Mouse (Mus musculus) thymus, postnatal 10 days (tissue): ENCODE data around the gene Umps.

Experiments used
- DNase-seq, 2 experiments: peaks; one replicate each; pipeline ENCODE4 v3.0.0; 2021; ENCODE audit warnings: low spot score in 2 of 2

Umps gene

GRCm38 (mm10) chr16:33930785-33931184, 36.1 kb downstream of the Umps start:
- DNase-seq, result no peak

DNA sequence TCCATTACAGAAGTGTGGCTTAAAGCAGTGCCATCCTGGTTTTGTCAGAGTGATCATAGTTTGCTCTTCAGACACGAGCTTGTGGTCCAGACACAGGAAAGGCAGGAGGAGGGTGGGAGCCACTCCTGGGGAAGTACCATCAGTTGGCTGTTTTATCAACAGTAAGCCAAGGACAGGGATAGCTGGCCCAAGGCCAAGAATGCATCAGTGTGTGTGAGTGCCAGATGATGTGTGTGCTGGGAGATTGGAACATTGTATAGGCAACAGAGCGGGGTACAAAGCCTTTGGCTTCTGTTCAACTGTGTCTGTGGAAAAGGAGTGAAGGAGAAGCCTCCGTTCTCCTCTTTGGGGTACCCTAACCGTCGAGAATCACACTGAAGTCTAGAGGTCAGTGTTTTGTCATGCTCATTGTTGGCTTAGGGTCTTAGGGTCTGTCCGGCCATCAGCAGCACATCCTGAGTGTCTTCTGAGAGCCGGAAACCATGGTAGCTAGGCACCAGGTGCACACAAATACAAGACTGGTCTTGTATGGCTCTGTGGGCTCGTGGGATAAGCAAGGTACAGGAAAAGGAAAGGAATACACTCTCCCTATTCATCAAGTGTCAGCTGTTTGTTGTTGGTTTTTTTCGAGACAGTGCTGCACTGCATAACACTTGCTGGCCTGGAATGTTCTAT, 37.9 kb downstream of the Umps start:
- no peak for DNase-seq

- no peak for DNase-seq
These were observed 39.5 kb downstream of the Umps start for GRCm38 (mm10) chr16:33927263-33927824.

DNA sequence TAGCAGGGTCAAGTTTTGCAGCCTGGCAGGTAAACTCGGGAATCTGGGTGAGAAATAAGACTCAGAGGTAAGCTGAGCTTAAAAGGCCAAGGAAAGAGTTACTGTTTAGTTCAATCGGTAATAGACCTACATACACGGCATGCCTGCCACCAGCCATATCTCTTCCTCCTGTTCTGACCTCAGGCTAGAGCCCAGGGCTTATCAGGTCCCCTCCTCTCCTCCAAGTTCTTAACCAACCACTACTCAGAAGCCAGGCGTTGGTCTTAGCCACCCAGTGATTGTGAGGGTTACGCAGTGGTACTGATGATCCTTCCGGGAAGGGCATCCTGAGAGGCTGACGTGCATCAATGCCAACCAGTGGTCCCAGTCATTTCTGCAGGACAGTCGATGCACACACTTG, 43.1 kb downstream of the Umps start:
- no peak for DNase-seq

DNA sequence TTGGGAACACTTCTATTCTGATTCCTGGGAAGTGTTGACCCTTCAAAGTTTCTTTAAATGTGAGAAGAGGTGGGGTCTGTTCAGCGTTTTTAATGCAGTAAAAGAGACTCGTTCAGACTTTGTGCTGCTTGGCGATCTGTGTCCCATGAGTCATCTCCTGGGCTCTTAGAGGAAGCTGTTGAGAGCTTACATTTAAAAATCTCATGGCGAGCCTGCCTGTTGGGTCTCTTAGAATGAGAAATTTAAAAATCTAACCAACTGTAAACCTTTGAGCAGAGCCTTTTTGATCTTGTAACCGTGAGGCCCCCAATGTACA, 43.9 kb downstream of the Umps start:
- no peak for DNase-seq

DNA sequence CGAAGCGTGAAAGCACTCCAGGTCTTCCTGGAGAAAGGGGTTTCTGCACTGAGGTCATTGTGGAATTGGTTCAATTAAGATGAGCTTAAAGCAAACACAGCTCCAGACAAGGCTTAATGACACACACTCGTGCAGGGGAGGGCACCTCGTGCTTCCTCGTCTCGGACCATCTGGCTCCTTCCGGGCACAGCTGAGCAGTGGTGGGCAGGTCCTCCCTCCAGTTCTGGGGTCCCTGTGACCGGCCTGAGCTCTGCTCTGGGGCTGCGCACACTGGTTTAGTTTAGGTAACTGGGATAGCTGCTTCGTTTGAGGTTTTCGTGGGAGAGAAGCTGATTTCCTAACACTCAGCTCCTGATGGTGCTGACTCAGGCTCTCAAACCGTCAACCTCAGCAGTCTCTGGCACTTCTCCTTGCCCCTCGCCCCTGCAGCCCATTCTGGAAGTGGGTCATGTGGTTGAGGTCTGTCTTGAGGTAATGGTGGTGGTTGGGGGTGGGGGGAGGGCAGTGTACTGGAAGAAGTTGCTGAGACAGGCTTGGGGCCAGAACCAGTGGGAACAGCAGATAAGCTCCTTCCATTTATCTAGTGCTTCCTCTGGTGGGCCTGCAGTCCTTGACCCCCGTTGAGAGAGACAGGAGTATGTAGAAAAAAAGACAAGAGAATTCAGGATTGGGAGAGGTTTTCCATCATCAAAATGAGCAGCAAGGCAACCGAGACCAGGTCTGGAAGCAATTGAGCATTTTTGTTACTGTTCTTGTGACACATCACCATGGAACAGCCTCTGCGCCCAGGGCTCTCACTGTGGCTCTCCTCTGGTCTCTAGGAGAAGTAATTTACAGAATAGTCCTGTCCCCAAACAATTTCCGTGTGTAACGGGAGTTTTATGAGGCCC, 44.5 kb downstream of the Umps start:
- DNase-seq, result peak in 1 of 2 experiments; percentile 29

DNA sequence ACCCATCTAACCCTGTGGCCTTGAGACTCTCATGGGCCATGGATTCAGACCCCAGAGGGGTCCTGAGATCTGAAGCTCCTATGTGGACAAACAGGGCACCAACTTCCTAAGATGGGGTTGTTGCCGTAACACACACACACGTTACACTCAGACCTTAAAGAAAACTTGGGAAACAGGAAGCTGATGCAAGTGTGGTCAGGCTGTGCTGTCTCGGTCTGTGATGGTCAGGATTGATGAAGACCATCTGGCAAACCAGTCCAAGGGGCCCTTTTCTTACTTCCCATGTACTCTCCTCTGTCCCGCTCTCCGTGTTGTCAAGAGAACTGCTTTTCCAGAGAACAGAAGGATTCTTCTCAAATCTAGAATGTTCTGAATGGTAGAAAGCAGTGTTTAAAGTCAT, 45.3 kb downstream of the Umps start:
- no peak for DNase-seq

DNA sequence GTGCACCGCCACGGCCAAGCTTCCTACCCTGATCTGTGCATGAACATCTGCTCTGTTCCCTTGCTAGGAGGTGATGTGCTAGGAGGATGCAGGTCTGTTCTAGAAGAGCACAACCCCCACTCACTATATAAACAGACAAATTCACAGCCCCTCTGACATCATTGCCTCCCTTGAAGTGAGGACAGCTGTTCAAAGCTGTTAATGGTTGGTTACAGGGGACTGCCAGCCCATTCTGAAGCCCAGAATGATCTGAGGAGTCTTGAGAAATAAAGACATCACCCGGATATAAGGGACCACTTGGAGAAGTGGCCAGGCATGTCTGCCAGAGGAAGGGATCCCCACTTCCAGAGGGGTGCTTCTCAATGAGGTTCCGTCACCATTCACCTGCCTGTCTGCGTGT, 48.9 kb downstream of the Umps start:
- DNase-seq, result no peak

DNA sequence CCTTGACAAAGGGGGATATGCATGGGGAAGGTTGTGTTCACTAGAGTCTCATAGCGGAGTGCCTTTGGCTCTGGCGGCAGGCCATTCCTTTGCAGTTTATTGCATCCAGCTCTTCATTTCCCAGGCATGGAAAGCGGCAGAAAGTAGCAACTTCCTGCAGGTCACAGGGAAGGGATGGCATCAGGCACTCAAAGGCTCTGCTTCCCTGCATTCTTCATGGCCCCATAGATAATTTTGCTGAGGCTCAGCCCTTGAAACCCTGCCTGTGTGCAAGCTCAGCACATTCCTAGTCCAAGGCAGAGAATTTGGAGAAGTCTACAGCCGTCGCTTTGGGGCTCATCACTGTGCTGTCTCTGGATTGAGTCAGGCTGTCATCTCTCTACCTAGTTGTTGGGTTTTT, 49.4 kb downstream of the Umps start:
- no peak for DNase-seq

- DNase-seq, result no peak
These were observed 50.2 kb downstream of the Umps start for GRCm38 (mm10) chr16:33916473-33917251.

GRCm38 (mm10) chr16:33914997-33915396, 51.8 kb downstream of the Umps start:
- DNase-seq, result no peak

DNA sequence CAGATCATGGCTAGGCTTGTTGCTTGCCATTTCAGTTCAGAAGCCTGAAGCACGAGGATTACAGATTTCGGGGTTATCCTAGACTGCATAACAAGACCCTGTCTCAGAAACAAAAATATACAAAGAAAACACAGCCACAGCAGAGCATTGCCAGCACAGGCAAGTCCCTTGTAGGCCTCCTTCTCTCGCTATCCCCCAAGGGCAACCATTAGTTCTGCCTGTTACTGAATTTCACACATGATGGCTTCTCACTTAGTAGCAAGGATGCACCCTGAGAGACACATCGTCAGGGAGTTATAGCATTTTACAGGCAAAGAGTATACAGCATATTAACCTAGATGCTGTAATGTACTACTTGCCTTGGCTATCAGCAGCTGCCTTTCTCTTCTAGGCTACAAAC, 58.6 kb downstream of the Umps start:
- no peak for DNase-seq
